Mouse (Mus musculus) intestine, embryonic 16.5 days (tissue): ENCODE measurements at regions not wholly inside any gene's neighbourhood (a gene's known extent, or its start where the extent isn't known, plus 50 kb on each side); places are given as distances from the start of the nearest gene placed in this dataset.

ENCODE experiments used
- ATAC-seq: fragments of 200-750 bp; cut with Nextera tagmentation; 2 replicates; pipeline ENCODE4 v1.8.0; 2017; ENCODE audit warnings: moderate TSS enrichment, moderate library complexity
- H3K27ac ChIP-seq: fragments of 300-500 bp; sonication (generic); 2 replicates; pipeline ENCODE4 v1.5.1; 2014; ENCODE audit warnings: mild to moderate bottlenecking, low read length
- H3K27me3 ChIP-seq: fragments of 300-500 bp; sonication (generic); replicated peaks from 2 replicates; pipeline ENCODE4 v1.6.1; 2014; ENCODE audit warnings: low read length, control low read depth, mixed read lengths; ENCODE audit not compliant: control insufficient read depth, insufficient read depth
- H3K36me3 ChIP-seq: fragments of 300-500 bp; sonication (generic); 2 replicates; pipeline ENCODE4 v1.6.1; 2014; ENCODE audit warnings: low read length, control low read depth; ENCODE audit not compliant: control insufficient read depth, insufficient read depth
- H3K4me1 ChIP-seq: fragments of 300-500 bp; sonication (generic); 2 replicates; pipeline ENCODE4 v1.6.1; 2014; ENCODE audit warnings: low read length, control low read depth, mixed read lengths; ENCODE audit not compliant: control insufficient read depth, insufficient read depth
- H3K4me2 ChIP-seq: fragments of 300-500 bp; sonication (generic); 2 replicates; pipeline ENCODE4 v1.6.1; 2014; ENCODE audit warnings: low read depth, low read length, control low read depth
- H3K4me3 ChIP-seq: fragments of 300-500 bp; sonication (generic); 2 replicates; pipeline ENCODE4 v1.5.1; 2014; ENCODE audit warnings: mild to moderate bottlenecking, low read length
- H3K9ac ChIP-seq: fragments of 300-500 bp; sonication (generic); 2 replicates; pipeline ENCODE4 v1.6.1; 2014; ENCODE audit warnings: low read depth, low read length
- H3K9me3 ChIP-seq: fragments of 300-500 bp; sonication (generic); 2 replicates; pipeline ENCODE4 v1.6.1; 2016; ENCODE audit warnings: low read length, control low read depth; ENCODE audit not compliant: control insufficient read depth
- WGBS: fragments of 180-500 bp; shearing (Covaris S2); extraction: QIAGEN DNeasy Blood & Tissue Kit; methylation state at CpG from one replicate; pipeline ENCODE4 v1.1.7; 2014; 5-methylcytosine and 5-hydroxymethylcytosine counted together

GRCm38 (mm10) chr12:104637046-104638032 lies 114.4 kb downstream of the Dicer1 start:
- H3K4me3 ChIP-seq: no peak overlapping the region
- no peak overlapping the region for H3K9ac ChIP-seq
- H3K9me3 ChIP-seq: no peaks in the 10 kb centered on the region
- no peak overlapping the region for H3K4me2 ChIP-seq
- H3K36me3 ChIP-seq: no peaks in the 10 kb centered on the region
- H3K27me3 ChIP-seq: peaks cover 15% of the 10 kb centered on the region; the same call in 1 of the 2 replicates
- WGBS: 9% methylated on average over 33 of the region's 33 CpGs
- H3K27ac ChIP-seq: no peak overlapping the region
- ATAC-seq: no peak
- H3K4me1 ChIP-seq: no peaks in the 10 kb centered on the region; the same call in 1 of the 2 replicates

- Histone ChIP-seq H3K27ac (no peak overlapping the region), H3K4me2 (no peak overlapping the region), H3K9me3 (no peaks in the 10 kb centered on the region), H3K9ac (no peak overlapping the region), H3K4me3 (no peak overlapping the region), H3K27me3 (peaks cover 15% of the 10 kb centered on the region; the same call in 1 of the 2 replicates), H3K36me3 (no peaks in the 10 kb centered on the region), H3K4me1 (no peaks in the 10 kb centered on the region; the same call in 1 of the 2 replicates)
- WGBS: 63% methylated on average over 12 of the region's 12 CpGs
- ATAC-seq: no peak
Measured at GRCm38 (mm10) chr12:104636474-104636873, 115.3 kb downstream of the Dicer1 start.

GRCm38 (mm10) chr12:104634818-104635217 lies 116.9 kb downstream of the Dicer1 start:
- H3K4me2 ChIP-seq: no peak overlapping the region
- no peak for ATAC-seq
- H3K9ac ChIP-seq: no peak overlapping the region
- H3K27ac ChIP-seq: no peak overlapping the region
- no peaks in the 10 kb centered on the region for H3K36me3 ChIP-seq
- H3K4me3 ChIP-seq: no peak overlapping the region
- no peaks in the 10 kb centered on the region for H3K9me3 ChIP-seq
- WGBS: 58% methylated on average over 10 of the region's 10 CpGs
- H3K27me3 ChIP-seq: peaks cover 15% of the 10 kb centered on the region; the same call in 1 of the 2 replicates
- H3K4me1 ChIP-seq: no peaks in the 10 kb centered on the region; the same call in 1 of the 2 replicates

GRCm38 (mm10) chr12:104630590-104630989 lies 121.2 kb downstream of the Dicer1 start:
- ATAC-seq: no peak
- H3K36me3 ChIP-seq: no peaks in the 10 kb centered on the region
- H3K9me3 ChIP-seq: no peaks in the 10 kb centered on the region
- WGBS: 92% methylated on average over 3 of the region's 3 CpGs
- no peak overlapping the region for H3K27ac ChIP-seq
- no peak overlapping the region for H3K4me2 ChIP-seq
- H3K4me3 ChIP-seq: no peak overlapping the region
- H3K9ac ChIP-seq: no peak overlapping the region
- H3K27me3 ChIP-seq: 0 out of 2 replicates have a peak, but pooled peaks cover 3% of the 10 kb centered on the region
- H3K4me1 ChIP-seq: no peaks in the 10 kb centered on the region

GRCm38 (mm10) chr12:104629449-104629848 lies 122.3 kb downstream of the Dicer1 start:
- Histone ChIP-seq H3K27me3 (no peaks in the 10 kb centered on the region), H3K36me3 (no peaks in the 10 kb centered on the region), H3K9ac (no peak overlapping the region), H3K4me1 (no peaks in the 10 kb centered on the region), H3K4me3 (no peak overlapping the region), H3K27ac (no peak overlapping the region), H3K4me2 (no peak overlapping the region), H3K9me3 (no peaks in the 10 kb centered on the region)
- ATAC-seq: no peak
- 72% methylated on average over 2 of the region's 2 CpGs for WGBS

GRCm38 (mm10) chr12:104626054-104626453 lies 125.7 kb downstream of the Dicer1 start:
- Histone ChIP-seq H3K27me3 (no peaks in the 10 kb centered on the region), H3K36me3 (no peaks in the 10 kb centered on the region), H3K4me3 (no peak overlapping the region), H3K4me1 (no peaks in the 10 kb centered on the region), H3K9ac (no peak overlapping the region), H3K9me3 (no peaks in the 10 kb centered on the region), H3K4me2 (no peak overlapping the region), H3K27ac (no peak overlapping the region)
- 87% methylated on average over 5 of the region's 5 CpGs for WGBS
- no peak for ATAC-seq

- no peaks in the 10 kb centered on the region for H3K27me3 ChIP-seq
- H3K4me1 ChIP-seq: no peaks in the 10 kb centered on the region
- no peak overlapping the region for H3K4me3 ChIP-seq
- ATAC-seq: no peak
- no peak overlapping the region for H3K27ac ChIP-seq
- H3K4me2 ChIP-seq: no peak overlapping the region
- no peaks in the 10 kb centered on the region for H3K36me3 ChIP-seq
- no peak overlapping the region for H3K9ac ChIP-seq
- WGBS: 56% methylated on average over 7 of the region's 7 CpGs
- no peaks in the 10 kb centered on the region for H3K9me3 ChIP-seq
Measured at GRCm38 (mm10) chr12:104623896-104624685, 127.7 kb downstream of the Dicer1 start.

GRCm38 (mm10) chr12:104617111-104617725 lies 134.5 kb downstream of the Dicer1 start:
- H3K9me3 ChIP-seq: no peaks in the 10 kb centered on the region
- no peak overlapping the region for H3K9ac ChIP-seq
- H3K4me2 ChIP-seq: peak overlapping the region; percentile 44
- ATAC-seq: peak; percentile 72
- H3K27ac ChIP-seq: no peak overlapping the region
- no peaks in the 10 kb centered on the region for H3K27me3 ChIP-seq
- peak overlapping the region; percentile 14; the same call in 1 of the 2 replicates for H3K4me3 ChIP-seq
- WGBS: 15% methylated on average over 17 of the region's 17 CpGs
- no peaks in the 10 kb centered on the region for H3K4me1 ChIP-seq
- no peaks in the 10 kb centered on the region for H3K36me3 ChIP-seq

GRCm38 (mm10) chr12:104614240-104614639 lies 137.5 kb downstream of the Dicer1 start:
- ATAC-seq: no peak
- Histone ChIP-seq H3K27me3 (no peaks in the 10 kb centered on the region), H3K9ac (no peak overlapping the region), H3K4me1 (no peaks in the 10 kb centered on the region), H3K9me3 (no peaks in the 10 kb centered on the region), H3K27ac (no peak overlapping the region), H3K4me2 (no peak overlapping the region), H3K36me3 (no peaks in the 10 kb centered on the region), H3K4me3 (no peak overlapping the region)
- WGBS: 69% methylated on average over 8 of the region's 8 CpGs
